Mouse (Mus musculus): ENCODE results near the gene Pax8. TPM values are rescaled to one million over a fixed set of nuclear protein-coding genes. Genes with fewer than 3 reads are reported as not detected.

The Pax8 gene
- total and polyA plus RNA-seq, 3 experiments = not detected

GRCm38 (mm10) chr2:24460808-24461127, 14.6 kb downstream of the Pax8 start:
- DNase-seq = no peak

- DNase-seq = no peak
Measured at GRCm38 (mm10) chr2:24460112-24460807, 15.1 kb downstream of the Pax8 start.

DNA sequence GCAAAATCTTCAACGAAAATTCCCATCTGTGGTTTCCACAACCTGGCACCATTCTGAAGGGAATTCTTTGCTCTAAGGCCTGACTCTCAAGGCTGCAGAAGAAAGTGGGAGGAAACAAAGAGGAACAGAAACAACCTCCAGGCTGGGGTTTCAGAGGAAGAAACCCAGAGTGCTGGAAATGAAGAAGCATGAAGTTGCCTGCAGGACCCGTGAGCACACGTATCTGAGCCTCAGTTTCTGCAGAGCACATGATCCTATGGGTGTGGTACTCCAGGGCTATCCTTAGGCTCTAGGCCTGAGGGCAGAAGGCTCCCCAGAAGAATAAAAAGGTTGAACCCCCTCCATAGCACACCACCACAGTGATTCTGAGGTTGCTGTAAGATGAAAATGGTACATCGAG, 18.6 kb downstream of the Pax8 start:
- no peak for DNase-seq

DNA sequence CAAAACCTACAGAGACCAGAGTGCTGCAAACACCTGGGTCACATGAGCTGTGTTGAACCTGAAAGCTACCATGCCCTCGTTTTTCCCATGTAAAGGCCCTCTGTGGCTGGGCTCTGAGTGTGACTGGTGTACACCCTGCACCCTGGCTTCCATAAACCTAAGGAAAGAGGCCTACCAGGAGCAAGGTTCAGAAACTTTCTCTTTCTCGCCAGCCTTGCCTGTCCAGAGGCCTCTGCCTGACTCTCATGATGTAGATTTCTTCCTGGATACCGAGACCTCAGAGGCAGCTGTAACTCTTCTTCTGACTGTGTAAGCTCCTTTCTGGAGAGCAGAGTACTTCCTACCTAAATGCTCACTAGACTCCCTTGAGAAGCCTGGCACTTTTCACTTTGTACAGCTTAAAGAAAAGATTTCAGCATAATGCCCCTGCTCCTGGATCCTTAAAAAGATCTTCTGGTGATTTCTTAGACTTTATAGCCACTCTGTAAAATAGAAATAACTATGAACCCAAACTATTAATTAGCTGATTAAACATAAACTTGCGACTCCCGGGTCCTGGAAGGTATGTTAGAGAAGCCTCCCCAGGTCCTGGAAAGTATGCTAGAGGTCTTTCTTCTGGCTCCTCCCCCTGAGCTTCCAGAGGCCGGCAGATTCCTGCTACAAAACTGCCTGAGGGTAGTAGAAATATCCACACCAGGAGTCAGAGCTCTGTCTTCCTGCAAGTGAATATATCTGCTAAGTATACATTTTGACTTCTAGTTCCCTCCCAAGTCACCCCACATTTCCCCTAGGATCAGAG, 20.1 kb downstream of the Pax8 start:
- DNase-seq = no peak

DNA sequence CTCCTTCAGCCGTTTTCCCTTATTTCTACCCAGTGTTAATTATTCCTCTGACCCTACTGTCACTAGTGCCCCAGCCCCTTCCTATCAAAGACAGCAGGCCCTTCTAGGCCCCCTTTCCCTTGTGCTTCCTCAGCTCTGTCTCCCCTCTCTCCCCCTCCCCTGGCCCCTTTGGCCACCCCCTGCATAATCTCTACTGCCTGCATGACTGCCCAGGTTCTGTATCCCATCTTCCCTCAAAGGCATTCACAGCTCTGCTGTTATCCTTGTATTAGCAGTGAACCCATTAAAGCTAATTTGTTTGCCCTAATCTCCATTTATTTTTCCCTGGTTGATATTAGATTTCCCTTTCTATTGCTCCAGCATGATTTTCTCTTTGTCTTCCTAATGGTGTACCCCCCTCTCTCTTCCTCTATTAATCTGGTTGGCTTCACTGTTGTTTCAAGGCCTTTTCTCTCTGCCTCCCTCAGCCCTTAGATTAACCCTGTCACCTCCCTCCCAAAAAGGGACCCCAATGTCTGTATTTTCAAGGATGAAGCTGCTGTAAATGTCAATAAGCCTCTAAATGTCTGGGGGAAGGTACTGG, 20.9 kb downstream of the Pax8 start:
- no peak for DNase-seq

GRCm38 (mm10) chr2:24453206-24453605, 22.2 kb downstream of the Pax8 start:
- no peak for DNase-seq

DNA sequence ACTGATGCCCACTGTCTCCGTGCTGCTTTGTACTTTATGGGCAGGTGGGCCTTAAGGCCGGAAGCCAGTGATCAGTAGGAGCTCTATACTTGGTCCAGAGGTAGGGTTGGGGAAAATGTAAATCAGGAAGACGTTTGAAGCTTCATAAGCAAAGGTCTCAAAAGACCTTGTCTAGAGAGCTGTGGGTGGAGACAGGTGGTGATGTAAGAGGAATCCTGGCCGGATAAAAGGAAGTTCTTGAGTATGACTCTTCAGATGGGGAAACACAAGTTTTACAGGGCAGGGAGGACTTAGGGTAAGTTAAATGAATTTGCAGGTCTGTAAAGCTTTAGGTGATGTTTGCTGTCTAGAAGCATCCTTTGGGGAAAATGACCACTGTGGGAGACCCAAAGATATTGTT, 26.3 kb downstream of the Pax8 start:
- DNase-seq = no peak

DNA sequence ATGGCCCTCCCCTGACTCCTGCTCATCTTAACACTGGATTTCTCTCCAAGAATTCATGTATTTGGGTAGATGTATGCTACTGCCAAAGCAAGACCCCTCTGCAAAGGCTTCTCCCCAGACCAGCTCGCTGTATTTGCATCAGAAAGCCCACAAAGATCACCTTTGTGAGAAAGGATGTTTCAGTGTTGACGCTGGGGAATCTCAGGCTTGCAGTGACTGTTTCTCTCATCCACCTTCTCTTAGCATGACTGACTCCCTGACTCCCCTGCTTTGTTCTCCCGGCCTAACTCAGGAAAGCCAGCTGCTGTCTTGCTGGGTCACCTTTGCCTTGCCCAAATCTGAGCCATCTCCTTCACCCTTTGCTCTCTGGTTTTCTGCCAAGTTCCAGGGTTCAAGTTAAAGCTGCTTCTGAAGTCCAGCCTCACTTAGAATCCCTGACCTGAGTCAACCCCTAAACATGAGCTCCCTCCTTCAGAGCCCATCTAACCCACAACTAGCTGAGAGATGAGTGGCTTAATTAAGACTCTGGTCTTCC, 32.1 kb downstream of the Pax8 start:
- no peak for DNase-seq

- no peak for DNase-seq
Measured at GRCm38 (mm10) chr2:24442303-24442925, 33.0 kb downstream of the Pax8 start.

DNA sequence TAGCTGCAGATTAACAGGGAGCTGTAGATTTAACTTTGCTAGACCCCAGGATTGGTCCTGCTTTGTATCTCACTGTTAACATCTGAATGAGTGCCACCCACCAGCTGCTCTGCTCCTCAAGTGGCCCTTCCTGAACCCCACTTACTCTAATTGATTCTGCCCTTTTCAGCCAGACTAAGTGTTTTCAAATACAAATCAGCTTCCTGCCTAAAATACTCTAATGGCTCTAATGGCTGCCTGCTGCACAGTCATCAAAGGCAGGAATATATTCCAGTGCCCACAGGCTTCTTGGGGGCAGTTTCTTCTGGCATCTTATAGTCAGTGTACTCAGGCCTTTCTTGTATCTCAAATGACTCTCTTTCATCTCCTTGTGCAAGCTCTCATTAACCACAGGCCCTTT, 33.5 kb downstream of the Pax8 start:
- no peak for DNase-seq

- DNase-seq = no peak
Measured at GRCm38 (mm10) chr2:24440056-24440455, 35.3 kb downstream of the Pax8 start.

DNA sequence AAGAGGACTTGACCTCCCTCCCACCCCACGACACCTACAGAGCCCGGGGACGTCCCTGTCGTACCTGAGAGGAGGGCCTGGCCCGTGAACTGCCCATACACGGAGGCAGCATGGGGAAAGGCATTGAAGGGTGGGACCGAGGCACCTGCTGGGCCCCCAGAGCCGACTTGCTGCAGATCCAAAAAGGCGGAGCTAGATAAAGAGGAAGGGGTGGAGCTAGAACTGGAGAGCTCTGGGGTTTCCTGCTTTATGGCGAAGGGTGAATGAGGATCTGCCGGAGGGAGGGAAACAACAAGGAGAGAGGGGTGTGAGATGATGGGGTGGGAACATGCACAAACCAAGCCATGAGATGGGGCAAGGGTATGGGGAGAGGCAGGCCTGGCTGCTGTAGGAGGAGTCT, 39.7 kb downstream of the Pax8 start:
- DNase-seq = no peak

- no peak for DNase-seq
Measured at GRCm38 (mm10) chr2:24434670-24435069, 40.7 kb downstream of the Pax8 start.

DNA sequence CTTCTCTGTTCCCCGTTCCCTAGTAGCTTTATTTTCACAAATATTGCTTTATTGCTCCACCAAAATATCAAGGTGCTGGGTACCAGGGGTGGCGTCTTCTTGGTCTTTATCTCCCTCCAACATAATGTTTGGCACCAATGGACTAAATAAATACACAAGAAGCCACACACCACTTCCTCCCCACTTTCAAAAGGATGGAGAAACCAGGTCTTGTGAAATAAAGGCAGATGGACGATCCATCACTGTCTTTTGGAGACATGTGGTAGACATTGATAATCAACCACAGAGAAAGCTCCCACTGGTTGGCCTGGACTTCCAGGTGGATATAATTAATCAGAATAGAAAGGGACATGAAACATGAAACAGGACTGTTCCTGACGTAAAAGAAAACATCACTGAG, 45.6 kb downstream of the Pax8 start:
- DNase-seq = no peak

- DNase-seq = no peak
Measured at GRCm38 (mm10) chr2:24427866-24428675, 47.3 kb downstream of the Pax8 start.

DNA sequence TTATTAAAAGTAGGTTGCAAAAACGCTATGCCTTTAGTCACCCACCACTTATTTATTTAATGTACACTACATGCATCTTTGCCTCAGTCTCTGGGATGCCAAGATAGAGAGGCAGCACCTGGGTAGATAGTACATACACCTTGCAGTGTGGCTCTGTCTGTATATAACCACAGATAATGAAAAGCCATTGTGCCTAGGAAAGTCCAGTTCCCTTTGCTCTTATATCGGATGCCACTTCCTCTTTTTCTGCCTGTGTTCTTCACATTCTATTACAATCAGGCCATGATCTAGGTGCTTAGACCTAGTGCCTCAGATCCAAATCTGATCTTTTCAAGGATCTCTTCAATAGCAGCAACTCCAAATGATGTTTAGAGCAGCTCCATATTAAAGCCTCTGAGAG, 49.8 kb downstream of the Pax8 start:
- DNase-seq = no peak

DNA sequence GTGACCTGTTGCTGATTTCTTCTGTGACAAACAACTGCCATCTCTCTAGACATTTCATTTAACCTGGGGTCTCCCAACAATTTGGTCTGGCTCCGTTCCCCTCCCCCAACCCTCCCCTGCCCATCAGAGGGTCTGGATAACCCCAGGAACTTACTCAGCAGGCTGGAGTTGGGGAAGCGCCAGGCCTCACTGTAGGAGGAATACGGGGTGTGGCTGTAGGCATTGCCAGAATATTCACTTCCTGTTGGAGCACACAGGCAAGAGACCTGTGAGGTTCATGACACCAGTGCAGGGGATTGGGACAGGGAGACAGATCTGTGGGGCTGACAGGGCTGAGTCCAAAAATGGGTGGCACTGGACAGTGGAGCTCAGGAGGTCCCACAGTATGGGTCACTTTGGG, 52.6 kb downstream of the Pax8 start:
- no peak for DNase-seq

DNA sequence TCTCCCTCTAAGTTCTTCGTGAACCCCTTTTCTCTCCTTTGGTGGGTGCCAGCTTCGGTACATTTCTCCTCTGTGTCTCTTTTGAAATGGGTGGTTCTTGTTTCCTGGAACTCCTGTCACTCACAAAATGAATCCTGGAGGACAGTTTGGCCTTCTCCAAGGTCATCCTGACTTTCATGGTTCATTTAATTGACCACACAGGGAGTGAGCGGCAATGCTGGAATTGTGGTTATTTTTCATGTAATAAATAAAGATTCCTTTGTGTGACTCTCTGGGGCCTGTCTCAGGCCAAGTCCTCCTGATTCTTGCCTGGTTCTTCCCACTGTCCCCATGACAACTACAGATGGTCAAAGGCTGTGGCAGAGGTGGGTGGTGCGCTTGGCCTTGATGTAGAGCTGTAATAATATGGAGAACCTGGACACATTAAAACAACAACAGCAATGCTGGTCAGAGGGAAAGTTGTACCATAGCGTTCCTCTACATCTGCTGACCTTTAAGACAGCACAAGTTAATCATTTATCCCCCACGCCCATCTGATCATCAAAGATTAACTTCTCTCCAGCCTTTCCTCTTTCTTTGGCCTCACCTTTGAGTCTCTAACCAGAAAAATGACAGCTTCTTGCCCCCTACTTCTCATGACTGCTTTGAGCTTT, 54.1 kb downstream of the Pax8 start:
- no peak for DNase-seq

DNA sequence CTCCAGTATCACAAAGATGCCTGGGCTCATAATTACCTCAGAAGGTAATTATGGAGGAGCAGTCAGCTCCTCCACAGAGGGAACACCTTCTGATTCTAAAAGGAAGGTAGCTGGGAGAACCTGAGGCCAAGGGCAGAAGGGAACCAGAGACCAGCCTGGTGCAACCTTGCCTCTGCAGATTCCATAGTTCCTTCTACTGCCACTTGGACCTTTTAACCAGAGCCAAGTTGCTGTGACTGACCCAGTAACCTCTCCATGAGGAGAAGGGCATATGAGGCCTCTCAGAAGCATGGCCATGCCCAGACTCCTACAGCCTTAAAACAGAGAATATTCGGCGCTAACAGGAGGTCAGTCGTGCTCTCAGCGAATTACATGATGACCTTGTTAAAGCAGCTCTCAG, 57.8 kb downstream of the Pax8 start:
- DNase-seq = no peak

- no peak for DNase-seq
Measured at GRCm38 (mm10) chr2:24417106-24417505, 58.3 kb downstream of the Pax8 start.

- DNase-seq = no peak
Measured at GRCm38 (mm10) chr2:24416668-24417067, 58.7 kb downstream of the Pax8 start.

Data from adrenal gland, adult 2 months (tissue).